Mouse (Mus musculus) left cerebral cortex, postnatal 14 days (tissue): ENCODE results near the gene Gm5565. TPM values are rescaled to one million over a fixed set of nuclear protein-coding genes. Genes with fewer than 3 reads are reported as not detected.
"Not testable (repeated sequence)": the region's sequence is repeated elsewhere in the genome, so short reads cannot be mapped to it uniquely, and the experiment has no call there.

Experiments used
- DNase-seq, 2 experiments: peaks; one replicate each; pipeline ENCODE4 v3.0.0; 2021 to 2022; ENCODE audit warnings: low spot score in 2 of 2, mixed read lengths in 1 of 2
- intact Hi-C: fragments of 180-260 bp; cut with DNase I; formaldehyde crosslinking; loops from one replicate; pipeline ENCODE4 v1.15.1; 2025
- long read RNA-seq, 2 experiments: library from polyadenylated mRNA; stranded (forward); transcript quantifications; one replicate each; pipeline ENCODE4 v2.0.0; 2021
- total RNA-seq, 2 experiments: library from RNA; stranded (reverse); gene quantifications; 2 replicates each; pipeline ENCODE4 v1.2.3; 2021

The Gm5565 gene
- total RNA-seq: not detected
- long read RNA-seq, experiment 1: 0 reads
- long read RNA-seq, experiment 2: 0 reads

- intact Hi-C loops, DNase-seq: not testable (repeated sequence)
Observed at GRCm38 (mm10) chr5:146160439-146160838, at the start of gene Gm5565. Gene Gm5565 (minus strand): TSS chr5:146160539.

GRCm38 (mm10) chr5:146205537-146205936, 45.2 kb upstream of the Gm5565 start:
- intact Hi-C loops: no loop called here
- DNase-seq: no peak

- no peak for DNase-seq
- intact Hi-C loops: no loop called here
Observed at GRCm38 (mm10) chr5:146203921-146204320, 43.6 kb upstream of the Gm5565 start.

- intact Hi-C loops: no loop called here
- DNase-seq: no peak
Observed at GRCm38 (mm10) chr5:146200580-146200979, 40.2 kb upstream of the Gm5565 start.

- intact Hi-C loops: no loop called here
- no peak for DNase-seq
Observed at GRCm38 (mm10) chr5:146199540-146199939, 39.2 kb upstream of the Gm5565 start.

- intact Hi-C loops: no loop called here
- no peak for DNase-seq
Observed at GRCm38 (mm10) chr5:146199073-146199472, 38.7 kb upstream of the Gm5565 start.

- intact Hi-C loops: no loop called here
- DNase-seq: no peak
Observed at GRCm38 (mm10) chr5:146193360-146193759, 33.0 kb upstream of the Gm5565 start.

- intact Hi-C loops: no loop called here
- DNase-seq: no peak
Observed at GRCm38 (mm10) chr5:146190501-146191269, 30.3 kb upstream of the Gm5565 start.

- no peak for DNase-seq
- intact Hi-C loops: no loop called here
Observed at GRCm38 (mm10) chr5:146190093-146190492, 29.8 kb upstream of the Gm5565 start.

- DNase-seq: no peak
- intact Hi-C loops: loop anchor here (5.0 to 10.0 kb wide), 2 partner anchors 114 to 286 kb away; no protein-coding TSS in a partner anchor
Observed at GRCm38 (mm10) chr5:146188712-146189111, 28.4 kb upstream of the Gm5565 start.

- no peak for DNase-seq
- intact Hi-C loops: loop anchor here (5.0 to 10.0 kb wide), 2 partner anchors 114 to 287 kb away; no protein-coding TSS in a partner anchor
Observed at GRCm38 (mm10) chr5:146188144-146188543, 27.8 kb upstream of the Gm5565 start.

- intact Hi-C loops: loop anchor here (5.0 to 10.0 kb wide), 2 partner anchors 115 to 287 kb away; no protein-coding TSS in a partner anchor
- peak; percentile 50 to 64 for DNase-seq
Observed at GRCm38 (mm10) chr5:146187441-146187840, 27.1 kb upstream of the Gm5565 start.

GRCm38 (mm10) chr5:146185204-146185603, 24.9 kb upstream of the Gm5565 start, which contains the start of gene 1700001J03Rik:
Gene 1700001J03Rik (minus strand): TSS chr5:146185304.
- intact Hi-C loops: loop anchor here (5.0 to 10.0 kb wide), 2 partner anchors 117 to 290 kb away; no protein-coding TSS in a partner anchor

GRCm38 (mm10) chr5:146172744-146173143, 12.4 kb upstream of the Gm5565 start:
- intact Hi-C loops, DNase-seq: not testable (repeated sequence)

More at GRCm38 (mm10) chr5:146185204-146185603, 24.9 kb upstream of the Gm5565 start, which contains the start of gene 1700001J03Rik:
- not testable (repeated sequence) for DNase-seq

GRCm38 (mm10) chr5:146170621-146171020, 10.3 kb upstream of the Gm5565 start, which contains the start of gene Gm6309:
Gene Gm6309 (minus strand): TSS chr5:146170721.
- DNase-seq: not testable (repeated sequence)

GRCm38 (mm10) chr5:146158326-146158725, 2.0 kb downstream of the Gm5565 start:
- DNase-seq, intact Hi-C loops: not testable (repeated sequence)

More at GRCm38 (mm10) chr5:146170621-146171020, 10.3 kb upstream of the Gm5565 start, which contains the start of gene Gm6309:
- intact Hi-C loops: not testable (repeated sequence)

GRCm38 (mm10) chr5:146150454-146150853, 9.9 kb downstream of the Gm5565 start:
- DNase-seq: no peak
- intact Hi-C loops: no loop called here

- no peak for DNase-seq
- intact Hi-C loops: no loop called here
Observed at GRCm38 (mm10) chr5:146147903-146148302, 12.4 kb downstream of the Gm5565 start.
